Mouse (Mus musculus): ENCODE results near the gene Blzf1. TPM values are rescaled to one million over a fixed set of nuclear protein-coding genes. Genes with fewer than 3 reads are reported as not detected.

Gene Blzf1
- 10 to 100 TPM; 19.8 to 24.3 TPM for total RNA-seq (2021)

DNA sequence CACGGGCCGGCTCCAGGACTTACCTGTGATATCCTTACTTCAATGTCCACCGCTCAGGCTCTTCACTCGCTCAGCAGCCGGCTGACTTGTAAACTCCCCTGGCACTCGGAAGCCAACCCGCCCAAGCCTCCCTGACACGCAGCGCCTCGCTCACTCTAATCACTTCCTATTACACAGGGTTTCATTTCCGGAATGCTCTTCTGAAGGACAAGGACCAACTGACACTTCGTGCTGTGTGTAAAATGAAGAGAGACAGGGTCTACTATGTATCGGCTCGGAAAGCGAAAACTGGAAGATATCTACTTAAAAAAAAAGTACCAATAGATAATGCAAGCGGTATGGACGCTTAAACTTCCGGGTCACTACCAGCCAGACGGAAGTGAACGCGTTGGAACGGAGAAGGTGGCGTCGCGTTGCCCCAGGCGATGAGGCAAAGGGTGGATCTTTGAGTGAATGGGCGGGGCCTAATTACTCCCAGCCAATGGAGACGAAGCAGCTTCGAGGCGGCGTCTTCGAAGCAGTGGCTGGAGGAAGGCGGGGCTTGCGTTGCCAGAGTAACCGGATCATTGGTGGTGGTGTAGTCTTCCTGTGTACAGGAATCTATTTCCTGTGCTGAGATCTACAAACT, at the start of gene Blzf1:
Blzf1 (minus strand) TSS at position 366 of the 628 bp plus-strand sequence.
- peak; percentile 98 for DNase-seq
- intact Hi-C loops (cut with DNase I), result no loop called here

- intact Hi-C loops (cut with DNase I), result no loop called here
- no peak for DNase-seq
Measured at GRCm38 (mm10) chr1:164353443-164353842, 46.2 kb upstream of the Blzf1 start.

DNA sequence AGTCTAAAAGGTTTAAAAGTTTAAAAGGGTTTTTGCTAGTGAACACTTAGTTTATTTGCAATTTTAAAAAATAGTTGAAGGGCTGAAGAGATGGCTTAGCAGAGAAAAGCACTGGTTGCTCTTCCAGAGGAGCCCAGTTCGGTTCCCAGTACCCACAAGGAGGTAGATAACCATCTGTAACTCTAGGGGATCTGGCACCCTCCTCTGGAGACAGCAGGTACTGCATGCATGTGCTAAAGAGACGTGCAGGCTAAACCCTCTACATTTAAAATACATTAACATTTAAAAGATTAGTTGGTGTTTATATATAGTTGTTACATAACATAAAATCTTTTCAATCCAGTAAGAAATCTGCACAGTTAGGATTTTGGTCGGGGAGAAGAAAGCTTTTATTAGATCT, 34.9 kb upstream of the Blzf1 start:
- intact Hi-C loops (cut with DNase I), result no loop called here
- no peak for DNase-seq

- intact Hi-C loops (cut with DNase I), result no loop called here
- no peak for DNase-seq
Measured at GRCm38 (mm10) chr1:164335846-164336245, 28.6 kb upstream of the Blzf1 start.

DNA sequence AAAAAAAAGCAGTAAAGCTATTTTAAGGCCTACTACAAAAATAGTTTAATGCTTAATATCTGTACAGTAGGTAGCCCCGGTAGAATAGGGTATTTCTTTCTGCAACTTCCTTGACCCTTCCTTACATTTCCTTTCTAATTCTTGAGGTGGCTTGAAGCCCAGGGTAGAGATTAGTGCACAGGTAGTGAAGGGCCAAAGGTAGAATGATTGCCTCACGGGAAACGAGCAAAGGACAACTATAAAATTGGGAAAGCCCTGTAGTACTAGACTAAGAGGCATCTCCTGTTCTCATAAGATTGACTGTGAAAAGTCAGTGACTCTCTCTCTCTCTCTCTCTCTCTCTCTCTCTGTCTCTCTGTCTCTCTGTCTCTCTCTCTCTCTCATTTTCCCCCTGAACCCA, 28.1 kb upstream of the Blzf1 start:
- no peak for DNase-seq
- intact Hi-C loops (cut with DNase I), result no loop called here

DNA sequence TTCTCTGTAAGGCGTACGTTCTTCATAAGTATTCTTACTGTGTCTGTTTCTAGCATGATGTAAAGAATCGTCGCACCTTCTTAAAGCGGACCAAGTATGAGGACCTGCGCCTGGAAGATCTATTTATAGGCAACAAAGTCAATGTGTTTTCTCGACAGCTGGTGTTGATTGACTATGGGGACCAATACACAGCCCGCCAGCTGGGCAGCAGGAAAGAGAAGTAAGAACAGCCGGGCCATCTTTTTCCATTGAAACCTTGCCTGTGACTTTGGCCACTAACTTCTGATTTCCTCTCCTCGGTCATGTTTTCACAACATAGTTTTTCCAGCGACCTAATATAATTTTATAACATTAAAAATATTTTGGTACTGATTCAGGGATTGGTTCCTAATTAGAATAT, 25.3 kb upstream of the Blzf1 start:
- DNase-seq, result no peak
- intact Hi-C loops (cut with DNase I), result no loop called here

DNA sequence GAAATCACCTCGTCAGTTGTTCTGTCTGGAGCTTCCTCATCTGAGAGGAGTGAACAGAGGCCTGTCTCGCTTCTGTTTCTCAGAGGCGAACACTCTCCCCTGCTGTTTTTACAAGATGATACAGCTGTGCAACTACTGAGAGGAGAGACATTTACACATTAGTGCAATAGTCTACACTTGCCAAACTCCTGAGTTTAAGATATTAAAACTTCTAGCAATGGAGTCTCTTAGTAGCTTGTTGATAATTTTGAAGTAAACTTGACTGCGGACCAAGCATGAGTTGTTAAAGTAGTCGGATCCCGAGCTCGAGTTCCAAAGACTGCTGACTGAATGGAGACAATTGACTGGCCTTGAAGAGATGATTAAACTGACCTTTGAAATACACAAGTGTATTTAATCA, 20.5 kb upstream of the Blzf1 start:
- DNase-seq, result no peak
- intact Hi-C loops (cut with DNase I), result no loop called here

- intact Hi-C loops (cut with DNase I), result no loop called here
- no peak for DNase-seq
Measured at GRCm38 (mm10) chr1:164326600-164327155, 19.4 kb upstream of the Blzf1 start.

DNA sequence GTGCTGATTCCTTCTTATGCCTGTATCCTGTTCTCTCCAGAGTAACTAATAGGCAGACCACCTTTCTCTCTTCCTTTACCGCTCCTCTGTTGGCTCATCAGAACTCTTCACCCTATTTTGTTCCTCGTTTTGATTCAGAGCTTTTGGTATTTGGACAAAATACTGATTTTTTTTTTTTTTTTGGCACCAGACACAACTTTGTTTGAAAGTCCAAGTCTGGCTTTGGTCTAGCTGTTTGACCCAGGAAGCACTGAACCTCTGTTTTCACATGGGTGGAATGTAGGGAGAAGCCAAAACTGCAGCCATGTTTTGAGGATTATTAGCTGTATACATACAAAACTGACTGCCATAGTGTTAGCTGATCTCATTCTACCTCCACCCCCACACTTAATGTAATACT, 17.6 kb upstream of the Blzf1 start:
- no peak for DNase-seq

GRCm38 (mm10) chr1:164324221-164324620, 16.9 kb upstream of the Blzf1 start:
- intact Hi-C loops (cut with DNase I), result no loop called here
- DNase-seq, result no peak

More for the DNA sequence above, 17.6 kb upstream of the Blzf1 start:
- intact Hi-C loops (cut with DNase I), result no loop called here

DNA sequence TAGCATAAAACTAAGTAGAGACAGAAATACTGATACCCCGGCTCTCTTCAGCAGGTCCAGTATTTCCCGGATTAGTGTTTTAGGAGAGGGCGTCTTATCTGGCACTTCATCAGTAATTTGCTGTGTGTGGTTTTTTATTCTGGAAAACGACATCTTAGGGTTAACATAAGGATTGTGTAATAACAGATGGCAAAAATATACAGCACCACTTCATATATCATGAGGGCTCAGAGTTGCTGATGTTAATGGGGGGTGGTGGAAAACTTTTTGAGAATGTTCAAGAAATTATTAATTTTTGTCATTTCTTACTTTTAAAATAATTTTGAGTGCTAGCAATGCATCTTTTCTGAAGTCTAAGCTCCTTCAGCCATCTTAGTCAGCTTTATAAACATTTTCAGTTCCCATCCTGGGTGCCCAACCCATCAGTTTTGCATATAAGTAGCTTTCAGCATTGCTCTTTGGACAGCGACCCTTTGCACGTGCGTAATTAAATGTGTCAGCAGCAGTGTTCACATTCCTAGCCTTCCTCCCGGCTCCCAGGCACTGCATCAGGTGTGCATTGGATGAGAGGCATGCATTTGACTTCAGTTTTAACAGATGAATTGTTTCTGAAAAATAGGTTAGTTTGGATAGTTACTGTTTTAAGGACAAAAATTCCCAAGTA, 15.8 kb upstream of the Blzf1 start:
- intact Hi-C loops (cut with DNase I), result no loop called here
- DNase-seq, result no peak

DNA sequence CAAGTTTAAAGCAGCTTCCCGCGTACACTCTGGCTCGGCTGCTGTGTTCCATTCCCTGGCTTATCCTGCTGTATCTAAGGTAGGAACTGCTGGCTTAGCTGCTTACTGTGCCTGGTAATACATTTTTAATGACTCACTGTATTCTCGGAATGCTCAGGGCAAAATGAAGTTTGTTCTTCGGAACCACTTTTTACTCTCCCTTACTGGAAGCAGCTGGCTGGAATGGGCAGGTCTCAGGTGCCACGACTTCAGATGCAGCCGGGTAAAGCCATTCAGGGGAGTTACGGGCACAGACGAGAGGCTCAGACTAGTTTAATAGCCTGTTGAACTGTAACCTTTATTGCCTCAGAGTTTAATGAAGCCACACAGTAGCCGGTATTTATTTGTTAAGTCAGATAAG, 14.1 kb upstream of the Blzf1 start:
- no peak for DNase-seq
- intact Hi-C loops (cut with DNase I), result no loop called here

DNA sequence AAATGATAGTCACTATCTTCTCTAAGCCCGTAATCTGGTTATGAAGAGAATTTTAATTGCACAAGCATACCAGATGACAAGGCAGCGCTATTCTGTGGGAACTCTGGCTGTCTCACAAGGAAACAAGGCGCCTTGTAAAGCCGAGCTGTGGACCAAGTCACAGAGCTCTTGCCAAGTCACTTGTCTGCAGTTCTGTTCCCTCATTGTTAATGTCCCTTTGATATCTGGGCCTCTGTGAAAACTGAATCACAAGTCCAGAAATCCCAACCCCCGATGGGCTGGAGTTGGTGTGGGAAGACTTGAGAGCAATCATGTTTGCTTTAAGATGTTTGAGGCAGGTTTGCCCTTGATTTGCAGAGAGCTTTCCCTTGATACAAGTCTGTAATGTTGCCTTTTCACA, 13.4 kb upstream of the Blzf1 start:
- DNase-seq, result peak; percentile 27
- intact Hi-C loops (cut with DNase I), result no loop called here

DNA sequence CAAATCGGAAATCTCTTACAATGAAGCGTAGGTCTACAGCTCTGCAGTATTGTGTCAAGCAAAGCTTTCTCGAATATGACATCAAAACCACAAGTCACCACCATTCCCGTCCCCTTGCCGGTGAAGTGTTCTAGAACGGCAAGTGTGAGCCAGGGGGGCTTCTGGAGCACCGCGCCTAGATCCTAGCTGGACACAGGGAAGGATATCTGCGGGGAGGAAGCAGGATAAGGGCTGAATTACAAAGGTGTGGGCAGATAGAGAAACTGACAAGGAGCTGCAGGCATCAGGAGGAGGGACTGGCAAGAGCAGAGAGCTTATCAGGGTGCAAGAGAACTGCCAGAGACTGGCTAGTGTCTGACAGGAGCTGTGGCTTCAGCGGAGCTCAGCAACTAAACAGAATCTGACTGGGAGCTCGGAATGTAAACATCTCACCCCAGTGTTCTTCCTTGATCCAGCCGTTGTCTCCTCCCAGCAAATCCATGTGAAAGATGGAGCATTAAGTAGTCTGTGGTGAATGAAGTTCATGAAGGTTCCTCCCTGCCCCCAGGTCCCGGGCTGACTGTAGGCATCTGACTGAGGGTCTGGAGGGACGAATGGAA, 12.4 kb upstream of the Blzf1 start:
- intact Hi-C loops (cut with DNase I), result loop anchor here (5.0 kb wide), 3 partner anchors 123 to 803 kb away; no protein-coding TSS in a partner anchor
- no peak for DNase-seq

DNA sequence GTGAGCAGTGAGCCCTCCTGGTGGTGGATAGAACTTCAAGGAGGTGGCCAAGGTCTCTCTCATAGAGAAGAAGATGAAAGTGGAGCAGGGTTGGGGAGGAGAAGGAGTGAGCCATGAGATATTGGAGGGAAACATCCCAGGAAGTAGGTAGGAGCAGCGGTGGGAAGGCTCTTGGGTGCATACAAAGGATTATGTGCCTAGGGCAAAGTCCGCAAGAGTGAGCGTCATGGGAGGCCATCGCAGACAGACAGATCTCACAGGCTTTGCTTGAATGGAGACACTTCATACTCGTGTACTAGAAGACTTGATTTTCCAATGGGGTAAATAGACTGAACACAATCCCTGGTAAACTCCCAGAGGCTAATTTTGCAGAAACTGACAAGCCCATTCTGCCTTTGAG, 11.2 kb upstream of the Blzf1 start:
- intact Hi-C loops (cut with DNase I), result loop anchor here (5.0 kb wide), 3 partner anchors 124 to 804 kb away; no protein-coding TSS in a partner anchor

DNA sequence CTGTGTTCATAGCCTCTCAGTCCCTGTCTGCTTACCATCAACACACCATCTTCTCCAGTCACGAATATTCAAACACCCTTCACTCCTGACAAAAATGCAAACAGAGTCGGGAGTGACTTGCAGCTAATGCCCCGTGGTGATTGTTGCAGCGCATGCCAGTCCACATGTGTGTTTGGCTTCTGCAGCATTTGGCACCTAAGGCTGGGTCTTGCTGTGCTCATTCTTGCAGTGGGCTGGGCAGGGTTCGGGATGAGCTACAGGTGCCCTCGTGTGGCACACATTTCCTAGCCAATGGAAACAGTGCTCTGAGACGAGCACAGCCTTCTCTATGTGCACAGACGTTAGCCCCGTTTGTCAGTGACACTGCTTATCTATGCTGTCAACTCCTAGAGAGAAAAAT, 10.0 kb upstream of the Blzf1 start:
- intact Hi-C loops (cut with DNase I), result loop anchor here (5.0 kb wide), 3 partner anchors 125 to 805 kb away; no protein-coding TSS in a partner anchor
- DNase-seq, result no peak

More for the DNA sequence above, 11.2 kb upstream of the Blzf1 start:
- no peak for DNase-seq

DNA sequence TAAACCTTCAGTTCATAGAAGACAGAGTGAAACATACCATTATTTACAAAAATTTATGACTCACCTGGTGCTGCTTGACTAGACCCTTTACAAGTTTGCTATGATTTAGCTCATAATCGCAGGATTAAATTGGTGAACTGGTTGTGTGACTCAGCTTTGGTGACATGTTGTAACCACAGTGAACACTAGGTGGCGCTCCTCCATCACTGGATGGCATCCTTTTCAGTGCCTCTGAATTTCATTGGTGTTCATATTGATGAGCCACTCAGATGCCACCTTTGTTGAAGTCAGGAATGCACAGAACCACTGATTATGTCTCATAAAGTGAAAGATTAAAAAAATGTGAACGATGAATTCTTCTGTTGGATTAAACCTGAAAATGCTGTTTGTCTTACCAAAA, 9.4 kb upstream of the Blzf1 start:
- peak; percentile 75 for DNase-seq
- intact Hi-C loops (cut with DNase I), result loop anchor here (5.0 kb wide), 3 partner anchors 126 to 806 kb away; no protein-coding TSS in a partner anchor

DNA sequence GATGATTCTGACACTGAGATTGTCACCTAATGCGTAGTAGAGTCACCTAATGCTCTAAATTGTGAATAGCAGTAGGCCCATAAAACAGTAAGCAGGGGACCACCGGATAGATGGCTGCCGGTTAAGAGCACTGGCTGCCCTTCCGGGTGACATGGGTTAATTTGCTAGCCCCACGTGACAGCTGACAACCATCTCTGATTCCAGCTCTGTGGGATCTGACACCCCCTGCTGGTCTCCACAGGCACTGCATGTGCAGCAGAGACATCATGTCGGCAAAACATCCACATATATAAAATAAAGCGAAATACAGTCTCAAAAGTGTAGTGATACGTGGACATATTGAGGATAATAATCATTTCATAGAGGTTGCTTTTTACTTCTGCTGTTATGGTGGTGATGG, 8.0 kb upstream of the Blzf1 start:
- peak; percentile 39 for DNase-seq
- intact Hi-C loops (cut with DNase I), result loop anchor here (5.0 kb wide), 3 partner anchors 127 to 807 kb away; no protein-coding TSS in a partner anchor

- DNase-seq, result no peak
- intact Hi-C loops (cut with DNase I), result no loop called here
Measured at GRCm38 (mm10) chr1:164314085-164314484, 6.8 kb upstream of the Blzf1 start.

DNA sequence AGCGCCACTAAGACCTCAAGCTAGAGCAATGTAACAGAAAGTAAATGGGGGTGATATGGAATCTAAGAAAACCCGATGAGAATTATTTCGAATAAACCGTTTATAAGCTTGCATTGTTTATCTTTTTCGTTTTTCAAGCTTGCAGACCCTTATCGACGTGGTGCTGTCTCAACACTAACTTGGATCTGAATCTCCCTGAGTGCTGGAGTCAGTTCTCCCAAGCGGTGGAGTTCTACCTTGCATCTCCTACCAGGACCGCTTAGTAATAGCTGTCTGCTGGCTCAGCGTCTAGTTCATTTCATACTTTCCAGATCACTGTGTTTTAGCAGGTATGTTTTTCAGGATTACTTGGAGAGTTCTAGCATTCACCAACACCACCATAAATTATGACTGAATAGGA, 633 bp upstream of the Blzf1 start:
- DNase-seq, result no peak
- intact Hi-C loops (cut with DNase I), result no loop called here

DNA sequence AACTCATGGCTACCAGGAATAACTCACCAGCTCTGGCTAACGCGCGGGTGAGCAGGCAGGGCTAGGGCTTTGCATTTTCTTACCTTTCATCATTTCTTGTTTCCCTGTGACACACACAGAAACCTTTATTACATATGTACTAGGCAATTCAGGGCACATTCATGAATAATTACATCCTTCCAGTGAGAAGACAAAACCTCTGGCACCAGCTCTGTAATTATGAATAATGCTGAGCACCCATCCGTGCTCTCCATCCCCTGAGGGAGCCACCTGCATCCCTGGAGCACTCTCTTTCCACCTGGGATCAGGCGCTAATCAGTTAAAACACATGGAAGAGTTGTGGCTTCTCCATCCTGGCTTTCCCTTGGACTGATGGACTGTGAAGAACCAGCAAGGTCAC, 3.5 kb downstream of the Blzf1 start, which contains the start of gene Nme7:
Nme7 (plus strand) TSS at position 301 of the 400 bp plus-strand sequence.
- no peak for DNase-seq
- intact Hi-C loops (cut with DNase I), result no loop called here
